Mouse (Mus musculus) G1E (cell line): ENCODE data around the gene Utp11.

Experiments used
- CTCF ChIP-seq: IDR thresholded peaks from 2 replicates; pipeline ENCODE4 v1.5.1; 2012; ENCODE audit warnings: low read depth, low read length, inconsistent platforms, mixed read lengths
- GATA1 ChIP-seq: IDR thresholded peaks from 2 replicates; pipeline ENCODE4 v1.6.1; 2012; ENCODE audit warnings: borderline replicate concordance, low read length, inconsistent platforms, mixed read lengths

- TF ChIP-seq CTCF (peak; percentile 43), GATA1 (no peak)
Observed at GRCm38 (mm10) chr4:124714545-124715481, 21.4 kb upstream of the Utp11 start, which contains the start of gene Sf3a3.
